Mouse (Mus musculus) colon, adult 2 months (tissue): ENCODE results near the gene Vax2. TPM values are rescaled to one million over a fixed set of nuclear protein-coding genes. Genes with fewer than 3 reads are reported as not detected.

ENCODE experiments used
- polyA plus RNA-seq: library from polyadenylated mRNA; depleted of rRNA; stranded (reverse); fragments of >200 nt; gene quantifications from 2 replicates; pipeline ENCODE4 v1.2.3, GENCODE M21; 2012; rRNA removed

The Vax2 gene
- not detected in 2 replicates for polyA plus RNA-seq

GRCm38 (mm10) chr6:83711067-83711675, at the start of gene Vax2:
Gene Vax2, plus strand, starts transcription at chr6:83711264.

GRCm38 (mm10) chr6:83677757-83678156, 33.3 kb upstream of the Vax2 start, which contains the start of gene Cd207:
Gene Cd207, minus strand, starts transcription at chr6:83677857.

DNA sequence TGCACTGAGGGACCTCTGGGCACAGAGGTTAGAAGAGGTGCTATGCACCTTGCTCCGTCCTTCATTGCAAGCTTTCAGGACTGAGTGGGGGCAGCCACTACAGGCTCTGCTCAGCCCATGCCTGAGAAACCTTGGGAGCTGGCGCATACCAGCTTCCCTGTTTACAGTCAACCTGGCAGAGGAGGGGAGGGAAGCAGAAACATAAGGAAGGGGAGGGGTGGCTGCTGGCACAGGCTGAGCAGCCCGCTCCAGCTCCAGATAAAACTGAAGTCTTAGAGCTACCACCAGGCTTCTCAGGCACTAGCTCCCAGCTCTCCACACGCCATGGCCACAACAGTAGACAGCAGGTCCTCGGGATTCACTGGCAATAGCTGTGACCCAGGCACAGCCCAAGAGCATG, 31.7 kb downstream of the Vax2 start, which contains the start of gene Atp6v1b1:
TSS of gene Atp6v1b1 (plus strand) at position 230 of the 400 bp plus-strand sequence.

DNA sequence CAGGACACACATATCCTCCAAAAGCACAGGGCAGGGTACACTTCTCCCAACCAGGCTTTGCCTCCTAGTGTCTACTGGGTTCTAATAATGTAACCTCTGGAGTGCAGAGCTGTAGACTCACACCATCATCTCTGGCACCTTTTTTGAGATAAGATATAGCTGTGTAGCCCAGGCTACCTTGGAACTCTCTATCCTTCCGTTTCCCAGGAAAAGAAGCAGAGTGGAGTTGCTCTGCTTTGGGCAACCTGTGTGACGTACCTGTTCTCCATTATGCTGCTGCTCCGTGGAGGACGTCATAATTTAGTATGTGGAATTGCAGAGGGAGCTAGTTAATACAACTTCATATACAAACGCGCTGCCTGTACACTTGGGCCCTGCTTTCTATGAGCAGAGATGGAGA, 51.3 kb downstream of the Vax2 start, which contains the start of gene Ankrd53:
TSS of gene Ankrd53 (plus strand) at position 301 of the 400 bp plus-strand sequence.

DNA sequence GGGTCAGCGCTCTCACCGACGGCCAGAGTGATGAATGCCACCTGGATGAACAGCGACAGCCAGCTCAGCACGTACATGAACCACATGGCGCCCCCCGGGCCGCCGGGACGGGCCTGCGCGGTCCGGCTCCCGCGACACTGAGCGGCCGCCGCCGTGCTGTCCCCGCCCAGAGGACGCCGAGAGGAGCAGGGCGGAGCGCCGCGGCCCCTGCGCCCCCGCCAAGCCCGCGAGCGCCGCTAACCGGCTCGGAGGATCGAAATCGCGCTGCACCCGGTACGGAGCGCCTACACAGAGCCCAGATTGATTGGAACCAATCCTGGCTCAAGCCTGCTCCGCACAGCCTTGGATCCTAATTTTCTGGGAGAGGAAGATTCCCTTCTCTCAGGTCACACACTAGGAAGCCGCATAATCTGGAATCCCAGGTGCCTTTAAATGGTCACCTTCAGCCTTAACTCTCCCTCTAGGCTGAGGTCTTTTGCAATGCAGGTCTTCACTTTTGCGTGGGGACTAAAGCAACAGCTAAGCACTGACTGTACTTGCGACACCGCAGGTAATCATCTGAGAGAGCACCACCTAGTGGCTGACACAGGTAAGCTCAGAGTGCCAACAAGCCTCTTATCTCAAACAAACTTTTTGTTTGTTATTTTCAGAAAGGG, 64.7 kb downstream of the Vax2 start, which contains the start of gene Tex261:
TSS of gene Tex261 (minus strand) at position 176 of the 656 bp plus-strand sequence.

Other genes starting within 250 kb of the Vax2 start
- gene Dguok, start 204.3 kb upstream of the Vax2 start, polyA plus RNA-seq, result 30.7 and 40.6 TPM in 2 replicates
- 1,877 and 1,909 TPM in 2 replicates for gene Actg2, start 175.0 kb upstream of the Vax2 start, polyA plus RNA-seq
- 10.4 and 13.1 TPM in 2 replicates for gene Stambp, start 138.5 kb upstream of the Vax2 start, polyA plus RNA-seq
- not detected in 2 replicates for gene Clec4f, start 55.1 kb upstream of the Vax2 start, polyA plus RNA-seq
- gene Cd207, start 33.4 kb upstream of the Vax2 start, polyA plus RNA-seq, result 0.07 and 0.12 TPM in 2 replicates
- not detected in 2 replicates for gene Atp6v1b1, start 31.7 kb downstream of the Vax2 start, polyA plus RNA-seq
- not detected in 2 replicates for gene Ankrd53, start 51.4 kb downstream of the Vax2 start, polyA plus RNA-seq
- 82.1 and 116 TPM in 2 replicates for gene Tex261, start 64.5 kb downstream of the Vax2 start, polyA plus RNA-seq
- 28.1 and 28.8 TPM in 2 replicates for gene Nagk, start 83.7 kb downstream of the Vax2 start, polyA plus RNA-seq
- 3.4 and 5.0 TPM in 2 replicates for gene Paip2b, start 120.5 kb downstream of the Vax2 start, polyA plus RNA-seq
- gene Zfp638, start 155.8 kb downstream of the Vax2 start, polyA plus RNA-seq, result 3.7 and 4.4 TPM in 2 replicates